Mouse (Mus musculus): ENCODE data around the gene Zfpl1. TPM values are rescaled to one million over a fixed set of nuclear protein-coding genes. Genes with fewer than 3 reads are reported as not detected.

The Zfpl1 gene
- 50.1 and 66.4 TPM in 2 replicates for polyA plus RNA-seq (2012; ENCODE audit: low replicate concordance)

GRCm38 (mm10) chr19:6084478-6085248 is at the start of gene Zfpl1, which contains the start of gene Cdca5:
Gene Zfpl1, minus strand, starts transcription at chr19:6084956.
Gene Cdca5, plus strand, starts transcription at chr19:6084983.

GRCm38 (mm10) chr19:6127760-6128341 is 43.1 kb upstream of the Zfpl1 start, which contains the start of gene Snx15:
Gene Snx15, minus strand, starts transcription at chr19:6128304.

GRCm38 (mm10) chr19:6117986-6118676 is 33.4 kb upstream of the Zfpl1 start, which contains the start of gene Sac3d1:
Gene Sac3d1, minus strand, starts transcription at chr19:6118650.

GRCm38 (mm10) chr19:6105586-6105985 is 20.8 kb upstream of the Zfpl1 start, which contains the start of gene Naaladl1:
Gene Naaladl1, plus strand, starts transcription at chr19:6105782.

GRCm38 (mm10) chr19:6094119-6094518 is 9.4 kb upstream of the Zfpl1 start, which contains the start of gene AC131692.1:
Gene AC131692.1, plus strand, starts transcription at chr19:6094419.

GRCm38 (mm10) chr19:6082156-6082555 is 2.6 kb downstream of the Zfpl1 start, which contains the start of gene Gm28374:
Gene Gm28374, minus strand, starts transcription at chr19:6082256.

GRCm38 (mm10) chr19:6079983-6080480 is 4.7 kb downstream of the Zfpl1 start, which contains the start of gene Tmem262:
Gene Tmem262, plus strand, starts transcription at chr19:6080033.

GRCm38 (mm10) chr19:6076564-6077393 is 8.0 kb downstream of the Zfpl1 start, which contains the start of gene Vps51:
Gene Vps51, minus strand, starts transcription at chr19:6077231.

GRCm38 (mm10) chr19:6067724-6068415 is 16.9 kb downstream of the Zfpl1 start, which contains the start of gene Tm7sf2:
Gene Tm7sf2, minus strand, starts transcription at chr19:6068373.

GRCm38 (mm10) chr19:6061021-6061533 is 23.7 kb downstream of the Zfpl1 start, which contains the start of gene Znhit2:
Gene Znhit2, plus strand, starts transcription at chr19:6061192.

GRCm38 (mm10) chr19:6057313-6058096 is 27.3 kb downstream of the Zfpl1 start, which contains the start of the genes Mrpl49 and Fau:
Gene Mrpl49, minus strand, starts transcription at chr19:6057785.
Gene Fau, plus strand, starts transcription at chr19:6057844.

GRCm38 (mm10) chr19:6046294-6047153 is 38.2 kb downstream of the Zfpl1 start, which contains the start of gene Syvn1:
Gene Syvn1, plus strand, starts transcription at chr19:6046576.

Other genes starting within 250 kb of the Zfpl1 start
- 18.0 and 18.2 TPM in 2 replicates for gene Frmd8, start 209.7 kb downstream of the Zfpl1 start, polyA plus RNA-seq (2012; ENCODE audit: low replicate concordance)
- 0.65 and 5.0 TPM in 2 replicates for gene Slc25a45, start 207.1 kb downstream of the Zfpl1 start, polyA plus RNA-seq (2012; ENCODE audit: low replicate concordance)
- gene Tigd3, start 190.8 kb downstream of the Zfpl1 start, polyA plus RNA-seq (2012; ENCODE audit: low replicate concordance), result 1.4 and 2.3 TPM in 2 replicates
- gene Dpf2, start 171.9 kb downstream of the Zfpl1 start, polyA plus RNA-seq (2012; ENCODE audit: low replicate concordance), result 15.3 and 54.9 TPM in 2 replicates
- gene Cdc42ep2, start 160.1 kb downstream of the Zfpl1 start, polyA plus RNA-seq (2012; ENCODE audit: low replicate concordance), result 1.8 and 1.9 TPM in 2 replicates
- 42.9 and 62.3 TPM in 2 replicates for gene Pola2, start 120.8 kb downstream of the Zfpl1 start, polyA plus RNA-seq (2012; ENCODE audit: low replicate concordance)
- not detected in 2 replicates for gene Slc22a20, start 98.8 kb downstream of the Zfpl1 start, polyA plus RNA-seq (2012; ENCODE audit: low replicate concordance)
- 74.6 and 291 TPM in 2 replicates for gene Capn1, start 69.1 kb downstream of the Zfpl1 start, polyA plus RNA-seq (2012; ENCODE audit: low replicate concordance)
- gene Syvn1, start 38.4 kb downstream of the Zfpl1 start, polyA plus RNA-seq (2012; ENCODE audit: low replicate concordance), result 304 and 363 TPM in 2 replicates
- gene Mrpl49, start 27.2 kb downstream of the Zfpl1 start, polyA plus RNA-seq (2012; ENCODE audit: low replicate concordance), result 36.6 and 41.0 TPM in 2 replicates
- gene Fau, start 27.1 kb downstream of the Zfpl1 start, polyA plus RNA-seq (2012; ENCODE audit: low replicate concordance), result 2,048 and 2,675 TPM in 2 replicates
- gene Znhit2, start 23.8 kb downstream of the Zfpl1 start, polyA plus RNA-seq (2012; ENCODE audit: low replicate concordance), result 70.2 and 84.6 TPM in 2 replicates
- gene Tm7sf2, start 16.6 kb downstream of the Zfpl1 start, polyA plus RNA-seq (2012; ENCODE audit: low replicate concordance), result 15.8 and 19.5 TPM in 2 replicates
- gene Vps51, start 7.7 kb downstream of the Zfpl1 start, polyA plus RNA-seq (2012; ENCODE audit: low replicate concordance), result 35.5 and 99.7 TPM in 2 replicates
- gene Tmem262, start 4.9 kb downstream of the Zfpl1 start, polyA plus RNA-seq (2012; ENCODE audit: low replicate concordance), result not detected in 2 replicates
- gene Gm28374, start 2.7 kb downstream of the Zfpl1 start, polyA plus RNA-seq (2012; ENCODE audit: low replicate concordance), result 0.28 and 0.30 TPM in 2 replicates
- gene Cdca5, start within 50 bp of the Zfpl1 start, polyA plus RNA-seq (2012; ENCODE audit: low replicate concordance), result 7.7 and 8.7 TPM in 2 replicates
- 3.5 and 18.8 TPM in 2 replicates for gene AC131692.1, start 9.5 kb upstream of the Zfpl1 start, polyA plus RNA-seq (2012; ENCODE audit: low replicate concordance)
- 0.20 and 0.93 TPM in 2 replicates for gene Naaladl1, start 20.8 kb upstream of the Zfpl1 start, polyA plus RNA-seq (2012; ENCODE audit: low replicate concordance)
- 87.4 and 104 TPM in 2 replicates for gene Sac3d1, start 33.7 kb upstream of the Zfpl1 start, polyA plus RNA-seq (2012; ENCODE audit: low replicate concordance)
- 197 and 367 TPM in 2 replicates for gene Snx15, start 43.3 kb upstream of the Zfpl1 start, polyA plus RNA-seq (2012; ENCODE audit: low replicate concordance)
- gene Batf2, start 56.0 kb upstream of the Zfpl1 start, polyA plus RNA-seq (2012; ENCODE audit: low replicate concordance), result 0.21 and 2.0 TPM in 2 replicates
- gene Arl2, start 56.6 kb upstream of the Zfpl1 start, polyA plus RNA-seq (2012; ENCODE audit: low replicate concordance), result 33.5 and 55.6 TPM in 2 replicates
- not detected in 2 replicates for gene Majin, start 99.4 kb upstream of the Zfpl1 start, polyA plus RNA-seq (2012; ENCODE audit: low replicate concordance)
- gene Gpha2, start 141.4 kb upstream of the Zfpl1 start, polyA plus RNA-seq (2012; ENCODE audit: low replicate concordance), result not detected in 2 replicates
- gene Ppp2r5b, start 150.9 kb upstream of the Zfpl1 start, polyA plus RNA-seq (2012; ENCODE audit: low replicate concordance), result 283 and 355 TPM in 2 replicates
- 79.9 and 150 TPM in 2 replicates for gene Atg2a, start 156.7 kb upstream of the Zfpl1 start, polyA plus RNA-seq (2012; ENCODE audit: low replicate concordance)
- 333 and 398 TPM in 2 replicates for gene Ehd1, start 191.8 kb upstream of the Zfpl1 start, polyA plus RNA-seq (2012; ENCODE audit: low replicate concordance)
- gene Cdc42bpg, start 221.5 kb upstream of the Zfpl1 start, polyA plus RNA-seq (2012; ENCODE audit: low replicate concordance), result 12.1 and 13.6 TPM in 2 replicates